Mouse (Mus musculus) lung, embryonic 16.5 days (tissue): ENCODE results near the gene Fnbp1. TPM values are rescaled to one million over a fixed set of nuclear protein-coding genes. Genes with fewer than 3 reads are reported as not detected.

Source experiments
- ATAC-seq: fragments of 200-750 bp; cut with Nextera tagmentation; 2 replicates; pipeline ENCODE4 v1.8.0; 2017; ENCODE audit warnings: low read depth, mild to moderate bottlenecking, moderate library complexity
- H3K27ac ChIP-seq: fragments of 300-500 bp; sonication (generic); 2 replicates; pipeline ENCODE4 v1.5.1; 2014; ENCODE audit warnings: mild to moderate bottlenecking, control low read depth, low read length
- H3K27me3 ChIP-seq: fragments of 300-500 bp; sonication (generic); 2 replicates; pipeline ENCODE4 v1.6.1; 2014; ENCODE audit warnings: low read depth, low read length, mixed read lengths; ENCODE audit not compliant: control insufficient read depth, insufficient read depth
- H3K36me3 ChIP-seq: fragments of 300-500 bp; sonication (generic); 2 replicates; pipeline ENCODE4 v1.6.1; 2014; ENCODE audit warnings: low read length; ENCODE audit not compliant: control insufficient read depth, insufficient read depth
- H3K4me1 ChIP-seq: fragments of 300-500 bp; sonication (generic); replicated peaks from 2 replicates; pipeline ENCODE4 v1.6.1; 2014; ENCODE audit warnings: low read length, mixed read lengths; ENCODE audit not compliant: control insufficient read depth, insufficient read depth
- H3K4me2 ChIP-seq: fragments of 300-500 bp; sonication (generic); 2 replicates; pipeline ENCODE4 v1.6.1; 2014; ENCODE audit warnings: low read depth, low read length, control low read depth
- H3K4me3 ChIP-seq: fragments of 300-500 bp; sonication (generic); 2 replicates; pipeline ENCODE4 v1.5.1; 2014; ENCODE audit warnings: mild to moderate bottlenecking, low read length, control low read depth
- H3K9ac ChIP-seq: fragments of 300-500 bp; sonication (generic); 2 replicates; pipeline ENCODE4 v1.6.1; 2014; ENCODE audit warnings: low read length, control low read depth
- H3K9me3 ChIP-seq: fragments of 300-500 bp; sonication (generic); 2 replicates; pipeline ENCODE4 v1.6.1; 2016; ENCODE audit warnings: low read length; ENCODE audit not compliant: control insufficient read depth
- WGBS: fragments of 180-500 bp; shearing (Covaris S2); extraction: QIAGEN DNeasy Blood & Tissue Kit; methylation state at CpG from one replicate; pipeline ENCODE4 v1.1.7; 2014; 5-methylcytosine and 5-hydroxymethylcytosine counted together
- polyA plus RNA-seq: library from polyadenylated mRNA; unstranded; fragments of >200 nt; fragmentation: Nextera tagmentation; extraction: Ambion mirVana; gene quantifications from 2 replicates; pipeline ENCODE4 v1.2.1, GENCODE M21; 2015

The Fnbp1 gene
- polyA plus RNA-seq, 1 experiment from 2014 or later, result 18.1 TPM

DNA sequence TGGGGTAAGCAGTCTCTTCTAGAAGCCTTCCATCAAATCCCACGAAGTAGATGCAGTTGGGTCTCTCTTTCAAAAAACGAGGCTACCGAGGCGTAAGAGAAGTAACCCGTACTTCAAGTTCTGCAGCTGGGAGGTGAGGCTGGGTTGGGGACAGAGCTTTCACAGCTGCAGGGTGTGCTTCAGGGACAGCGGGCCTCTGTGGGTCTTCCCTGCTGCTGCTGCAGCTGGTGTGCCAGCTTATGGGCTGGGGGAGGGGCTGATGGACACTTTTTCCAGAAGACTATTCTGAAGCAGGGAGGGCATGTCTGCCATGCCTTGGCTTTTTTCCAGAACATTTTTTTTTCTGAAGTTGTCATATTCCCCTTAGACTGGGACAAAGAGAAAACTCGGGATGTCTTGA, 158.8 kb downstream of the Fnbp1 start:
- WGBS, result 42% methylated on average over 7 of the region's 7 CpGs
- peak overlapping the region; percentile 82 for H3K4me2 ChIP-seq
- no peaks in the 10 kb centered on the region for H3K9me3 ChIP-seq
- peak overlapping the region; percentile 83 for H3K4me3 ChIP-seq
- peak overlapping the region; percentile 66; the same call in 1 of the 2 replicates for H3K9ac ChIP-seq
- no peak overlapping the region for H3K27ac ChIP-seq
- no peaks in the 10 kb centered on the region for H3K27me3 ChIP-seq
- peaks cover 12% of the 10 kb centered on the region for H3K4me1 ChIP-seq
- H3K36me3 ChIP-seq, result peaks cover 7% of the 10 kb centered on the region
- no peak for ATAC-seq

DNA sequence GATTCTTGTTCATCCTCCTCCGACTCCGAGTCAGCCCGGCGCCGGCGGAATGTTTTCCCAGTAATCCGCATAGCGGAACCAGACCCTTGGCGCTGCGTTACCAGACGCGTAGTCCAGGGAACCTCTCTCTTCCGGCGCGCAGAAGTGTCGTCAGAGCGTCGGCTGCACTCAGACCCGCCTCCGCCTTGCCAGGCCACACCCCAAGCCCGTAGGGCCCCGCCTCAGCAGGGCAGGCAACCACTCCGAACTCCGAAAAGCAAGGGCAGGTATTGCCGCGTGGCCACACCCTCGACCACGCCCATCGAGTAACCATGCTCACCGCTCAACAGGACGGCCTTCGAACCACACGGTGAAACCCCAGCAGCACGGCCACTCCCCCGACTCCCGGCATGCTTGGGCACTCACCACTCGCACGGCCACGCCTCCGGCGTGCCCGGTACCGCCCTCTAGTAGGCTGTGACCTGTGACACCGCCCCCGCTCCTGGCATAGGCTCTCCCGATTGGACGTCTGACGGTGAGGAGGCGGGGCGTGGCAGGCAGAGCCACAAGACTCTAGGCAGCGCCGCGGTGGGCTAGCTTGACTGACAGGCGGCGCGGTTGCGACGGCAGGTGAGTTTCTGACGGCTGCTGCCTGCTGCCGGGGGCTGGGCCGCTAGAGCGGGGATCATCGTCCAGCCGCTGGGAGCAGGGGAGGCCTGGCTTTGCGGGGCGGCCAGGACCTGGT, 159.9 kb downstream of the Fnbp1 start, which contains the start of the genes BC005624 and Usp20:
BC005624 (minus strand) TSS at position 412 of the 724 bp plus-strand sequence.
Usp20 (plus strand) TSS at position 490 of the 724 bp plus-strand sequence.
- Histone ChIP-seq H3K36me3 (peaks cover 7% of the 10 kb centered on the region), H3K9me3 (no peaks in the 10 kb centered on the region), H3K27me3 (no peaks in the 10 kb centered on the region), H3K27ac (no peak within 1 kb of the TSS; the same call in 1 of the 2 replicates), H3K4me3 (peak within 1 kb of the TSS; percentile 83), H3K9ac (peak within 1 kb of the TSS; percentile 69), H3K4me2 (peak within 1 kb of the TSS; percentile 82), H3K4me1 (peaks cover 12% of the 10 kb centered on the region)
- WGBS, result under 1% methylated on average over 66 of the region's 66 CpGs
- ATAC-seq, result peak; percentile 98

Other genes starting within 250 kb of the Fnbp1 start
- gene Ptges, start 212.1 kb downstream of the Fnbp1 start, polyA plus RNA-seq, result 27.9 and 30.3 TPM in 2 replicates
- 35.0 and 38.4 TPM in 2 replicates for gene Tor1b, start 189.0 kb downstream of the Fnbp1 start, polyA plus RNA-seq
- 72.8 and 77.1 TPM in 2 replicates for gene Tor1a, start 174.1 kb downstream of the Fnbp1 start, polyA plus RNA-seq
- gene BC005624, start 159.8 kb downstream of the Fnbp1 start, polyA plus RNA-seq, result 57.6 and 58.9 TPM in 2 replicates
- gene Usp20, start 159.7 kb downstream of the Fnbp1 start, polyA plus RNA-seq, result 16.3 and 16.5 TPM in 2 replicates
- 32.2 and 34.3 TPM in 2 replicates for gene Gpr107, start 10.3 kb upstream of the Fnbp1 start, polyA plus RNA-seq
- 10.5 and 11.8 TPM in 2 replicates for gene Ncs1, start 103.8 kb upstream of the Fnbp1 start, polyA plus RNA-seq
- 1.4 and 1.6 TPM in 2 replicates for gene Hmcn2, start 172.4 kb upstream of the Fnbp1 start, polyA plus RNA-seq